Mouse (Mus musculus) kidney, postnatal 36 days (tissue): Measurements from ENCODE around the gene Tmem131.

Source experiments
- DNase-seq, 2 experiments: peaks; one replicate each; pipeline ENCODE4 v3.0.0; 2021 to 2022; ENCODE audit warnings: mixed read lengths in 2 of 2

Tmem131 gene

DNA sequence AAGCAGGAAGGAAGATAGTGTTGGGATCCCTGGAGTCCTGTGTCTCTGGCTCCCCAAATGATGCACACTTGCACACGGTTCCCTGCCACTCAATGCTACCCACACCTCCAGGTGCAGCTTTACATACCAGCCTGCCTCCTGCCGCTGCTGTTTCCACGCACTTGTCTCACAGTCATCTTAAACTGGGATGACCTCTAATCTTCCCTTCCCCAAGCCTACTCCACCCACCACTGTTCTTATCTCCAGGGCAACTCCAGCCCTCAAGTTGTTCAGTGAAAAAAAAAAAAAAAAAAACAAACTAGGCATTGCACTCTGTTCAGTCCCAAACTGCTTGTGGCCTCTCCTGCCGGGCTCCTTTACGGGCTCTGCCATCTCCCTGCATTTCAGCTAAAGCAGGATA, at the start of gene Tmem131:
Gene Tmem131 (minus strand): TSS at position 14 of the 400 bp plus-strand sequence.
- no peak for DNase-seq

DNA sequence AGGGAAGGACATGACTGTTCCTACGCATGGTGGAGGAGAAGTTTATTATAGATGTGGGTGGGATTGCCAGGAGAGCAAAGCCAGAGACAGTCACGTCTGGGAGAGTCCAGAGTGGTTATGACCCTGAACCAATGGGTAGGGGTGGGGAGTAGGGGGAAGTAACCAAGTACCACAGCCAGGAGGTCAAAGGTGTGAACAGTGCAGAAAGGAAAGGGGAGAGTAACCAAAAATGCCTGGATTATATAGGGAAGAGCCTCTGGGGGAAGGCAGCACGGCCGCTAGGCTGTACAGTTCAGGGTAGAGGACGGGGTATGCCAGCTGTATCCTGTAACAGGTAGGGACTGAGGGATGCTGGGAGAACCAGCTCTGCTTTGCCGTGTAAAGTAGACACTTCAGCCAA, 45.1 kb upstream of the Tmem131 start:
- DNase-seq, result no peak

DNA sequence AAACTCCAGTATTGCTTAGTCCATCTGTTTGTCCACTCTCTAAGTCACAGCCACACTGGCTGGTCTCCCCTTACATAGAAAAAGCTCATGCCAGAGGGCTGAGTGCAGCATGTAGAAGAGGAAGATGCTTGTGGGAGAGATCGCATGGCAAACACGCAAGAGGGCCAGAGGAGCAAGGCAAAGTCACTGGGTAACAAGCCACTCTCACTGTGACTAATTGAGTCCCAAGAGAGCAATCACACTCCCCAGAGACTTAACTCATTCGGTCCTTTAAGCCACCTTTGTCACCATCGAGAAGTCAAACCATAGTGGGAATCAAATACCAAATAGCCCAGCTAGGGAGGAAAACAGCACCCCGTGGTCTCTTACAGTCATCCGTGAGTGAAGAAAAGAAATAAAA, 44.7 kb upstream of the Tmem131 start:
- no peak for DNase-seq

DNA sequence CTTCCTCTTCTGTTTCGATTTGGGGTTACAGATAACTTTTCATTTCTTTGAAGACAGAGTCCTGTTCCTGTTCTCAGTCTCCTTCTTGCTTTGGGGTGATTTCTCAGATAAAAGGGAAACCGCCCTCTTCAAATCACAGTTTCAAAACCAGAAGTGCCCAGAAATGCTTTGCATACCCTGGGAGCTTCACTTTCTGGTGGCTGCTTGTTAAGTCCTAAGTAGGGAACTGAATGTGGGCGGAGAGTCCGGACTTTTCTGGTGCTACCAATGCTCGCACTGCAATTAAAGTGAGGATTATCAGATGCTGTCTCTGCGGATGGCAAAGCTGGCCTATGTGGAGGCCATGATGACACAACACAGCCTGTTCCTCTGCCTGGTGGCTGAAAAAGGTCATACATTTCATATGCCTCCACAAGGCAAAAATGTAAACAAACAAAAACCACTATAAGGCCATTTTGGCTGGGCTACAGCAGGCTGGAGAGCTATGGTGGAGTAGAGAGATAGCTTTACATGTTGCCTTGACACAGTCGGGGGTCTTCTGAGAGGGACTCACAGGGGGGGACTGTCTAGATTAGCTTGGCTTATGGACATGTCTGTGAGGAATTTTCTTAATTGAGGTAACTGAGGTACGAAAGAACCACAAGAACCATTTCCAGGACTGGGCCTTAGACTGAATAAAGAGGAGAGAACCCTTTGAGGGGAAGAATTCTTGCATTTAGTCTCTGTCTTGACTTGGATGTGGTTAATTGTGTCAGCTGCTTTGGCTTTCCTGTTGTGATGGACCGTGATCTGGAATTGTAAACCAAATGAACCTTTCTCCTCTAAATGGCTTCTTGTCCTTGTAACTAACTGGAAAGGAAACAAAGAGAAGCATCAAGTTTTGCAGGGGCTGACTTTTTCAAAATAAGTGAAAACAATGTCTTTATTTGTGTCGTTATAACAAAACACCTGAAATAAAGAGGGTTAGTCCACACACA, 44.0 kb upstream of the Tmem131 start:
- DNase-seq, result no peak

DNA sequence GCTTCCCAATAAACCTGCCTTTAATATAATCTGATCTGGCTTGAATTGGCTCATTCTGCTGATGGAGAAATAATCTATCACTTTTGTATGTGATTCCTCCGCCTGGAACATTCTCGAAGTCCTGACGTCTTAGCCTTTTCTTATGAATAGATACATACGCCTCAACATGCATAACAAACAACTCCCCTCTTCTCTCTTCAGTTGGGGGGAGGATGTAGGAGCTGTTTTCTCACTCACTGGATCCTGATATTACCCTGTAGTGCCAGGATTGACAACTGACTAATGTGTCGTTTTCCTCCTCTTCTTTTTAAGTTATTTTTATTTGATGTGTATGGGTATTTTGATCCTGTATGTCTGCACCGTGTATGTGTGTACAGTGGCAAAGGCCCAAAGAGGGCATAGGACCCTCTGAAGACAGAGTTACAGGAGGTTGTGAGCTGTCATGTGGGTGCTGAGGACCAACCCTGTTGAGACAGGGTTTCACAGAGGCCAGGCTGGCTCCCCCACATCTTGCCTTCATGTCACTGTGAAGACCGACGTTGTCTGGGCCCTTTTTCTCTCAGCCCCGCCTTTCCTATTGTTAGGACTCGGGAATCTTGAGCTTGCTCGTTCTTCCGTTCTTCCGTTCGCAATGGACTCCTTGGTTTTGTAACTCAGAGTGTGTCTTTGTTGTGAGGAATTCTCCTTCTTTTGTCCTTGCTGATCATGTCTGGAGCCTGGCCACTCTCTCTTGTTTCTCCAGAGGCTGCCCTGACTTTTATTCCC, 43.1 kb upstream of the Tmem131 start:
- no peak for DNase-seq

DNA sequence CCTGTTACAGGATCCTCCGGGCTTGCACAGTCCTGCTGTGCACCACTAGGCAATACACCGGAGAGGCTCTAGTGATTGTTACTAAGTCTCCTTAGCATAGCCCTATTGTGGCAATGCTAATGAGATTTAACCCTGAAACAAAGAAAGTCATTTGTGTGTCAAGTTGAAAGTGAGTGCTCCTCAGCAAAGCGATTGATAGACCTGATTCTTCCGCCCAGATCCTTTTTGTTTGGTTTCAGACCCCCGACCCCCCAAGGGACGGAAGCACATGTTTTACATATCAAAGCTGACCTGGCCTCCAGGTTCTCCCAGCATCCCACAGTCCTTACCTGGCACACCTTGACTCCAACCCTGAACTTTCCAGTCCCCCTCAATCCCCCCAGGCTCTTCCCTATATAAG, 42.4 kb upstream of the Tmem131 start:
- DNase-seq, result no peak

DNA sequence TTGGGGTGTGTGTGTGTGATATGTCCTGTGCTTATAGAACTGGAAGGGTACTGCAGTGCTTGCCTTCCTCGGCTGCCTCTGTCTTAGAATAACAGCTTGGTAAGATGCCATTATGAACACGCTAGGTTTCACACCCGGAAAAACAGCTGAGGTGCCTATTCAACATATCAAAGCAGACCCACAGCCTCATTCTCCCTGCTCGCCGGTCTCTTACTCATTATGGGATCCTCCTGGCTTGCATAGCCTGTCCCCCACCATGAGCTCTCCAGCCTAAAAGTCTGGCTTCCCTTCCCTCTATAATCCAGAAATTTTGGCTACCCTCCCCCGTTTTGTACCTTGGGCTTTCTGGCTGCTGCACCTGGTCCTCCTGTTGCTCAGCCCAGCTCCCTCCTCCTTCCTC, 40.9 kb upstream of the Tmem131 start:
- DNase-seq, result no peak

DNA sequence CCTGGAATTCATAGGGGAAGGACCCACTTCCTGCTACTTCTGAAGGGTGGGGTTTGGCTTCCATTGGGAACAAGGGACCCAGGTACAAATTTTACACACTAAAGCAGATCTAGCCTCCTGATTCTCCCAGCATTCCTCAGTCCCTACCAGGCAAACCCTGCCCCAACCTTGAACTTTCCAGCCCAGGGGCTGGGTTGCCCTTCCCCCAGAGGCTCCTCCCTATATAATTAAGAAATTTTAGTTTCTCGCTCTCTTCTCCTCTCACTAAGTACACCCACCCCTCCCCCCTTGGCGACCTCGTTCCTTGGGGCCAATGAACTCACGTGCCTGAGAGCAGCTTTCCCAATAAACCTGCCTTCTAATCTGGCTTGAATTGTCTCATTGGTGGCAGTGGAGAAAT, 40.3 kb upstream of the Tmem131 start:
- DNase-seq, result no peak

DNA sequence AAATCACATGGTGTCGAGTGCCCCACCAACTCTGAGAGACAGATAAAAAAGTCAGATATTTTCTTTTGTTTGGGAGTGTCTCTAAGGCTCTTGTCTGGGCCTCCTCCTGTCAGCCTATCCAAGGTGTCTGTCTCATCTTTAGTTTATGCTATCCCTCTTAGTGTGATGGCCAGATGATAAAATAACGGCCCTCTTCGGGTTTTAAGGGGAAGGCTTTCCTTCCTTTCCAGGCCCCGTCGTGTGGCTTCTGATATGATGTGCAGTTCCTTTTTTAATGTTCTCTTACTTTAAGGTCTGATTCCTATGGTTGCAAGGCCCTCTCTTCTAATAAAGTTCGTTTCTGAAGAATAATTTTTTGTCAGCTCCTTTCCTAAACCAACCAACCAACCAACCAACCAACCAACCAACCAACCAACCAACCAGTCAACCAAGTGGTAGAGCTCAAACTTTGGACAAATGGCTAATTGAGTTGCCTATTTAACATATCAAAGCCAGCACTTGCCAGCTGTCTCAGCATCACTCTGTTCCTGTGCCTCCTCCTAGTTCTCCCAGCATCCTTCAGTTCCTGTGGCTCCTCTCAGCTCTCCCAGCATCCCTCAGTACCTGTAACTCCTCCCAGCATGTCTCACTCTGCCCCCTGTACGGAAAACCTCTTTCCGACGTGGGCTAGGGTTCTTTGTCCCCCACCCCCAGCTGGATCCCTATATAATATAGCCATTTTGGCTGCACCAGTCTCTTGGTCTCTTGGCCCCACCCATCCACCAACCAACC, 38.9 kb upstream of the Tmem131 start:
- no peak for DNase-seq

DNA sequence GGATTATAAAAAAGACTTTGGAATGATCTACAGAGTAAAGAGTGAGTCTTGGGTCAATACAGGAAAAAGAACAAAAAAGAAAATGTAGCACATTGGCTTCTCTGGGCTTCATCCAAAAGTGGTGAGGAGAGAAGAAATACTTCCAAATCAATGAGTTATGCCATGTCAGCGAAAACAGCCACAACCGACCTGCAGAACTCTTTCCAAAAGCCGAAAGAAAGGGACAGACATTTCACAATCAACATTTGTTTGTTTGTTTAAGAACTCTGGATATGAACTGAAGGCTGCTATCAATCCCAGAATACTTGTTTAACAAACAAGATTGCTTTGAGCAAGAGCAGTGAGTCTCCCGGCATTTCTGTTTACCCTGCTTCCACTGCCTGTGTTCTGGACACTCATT, 33.3 kb upstream of the Tmem131 start:
- DNase-seq, result no peak

DNA sequence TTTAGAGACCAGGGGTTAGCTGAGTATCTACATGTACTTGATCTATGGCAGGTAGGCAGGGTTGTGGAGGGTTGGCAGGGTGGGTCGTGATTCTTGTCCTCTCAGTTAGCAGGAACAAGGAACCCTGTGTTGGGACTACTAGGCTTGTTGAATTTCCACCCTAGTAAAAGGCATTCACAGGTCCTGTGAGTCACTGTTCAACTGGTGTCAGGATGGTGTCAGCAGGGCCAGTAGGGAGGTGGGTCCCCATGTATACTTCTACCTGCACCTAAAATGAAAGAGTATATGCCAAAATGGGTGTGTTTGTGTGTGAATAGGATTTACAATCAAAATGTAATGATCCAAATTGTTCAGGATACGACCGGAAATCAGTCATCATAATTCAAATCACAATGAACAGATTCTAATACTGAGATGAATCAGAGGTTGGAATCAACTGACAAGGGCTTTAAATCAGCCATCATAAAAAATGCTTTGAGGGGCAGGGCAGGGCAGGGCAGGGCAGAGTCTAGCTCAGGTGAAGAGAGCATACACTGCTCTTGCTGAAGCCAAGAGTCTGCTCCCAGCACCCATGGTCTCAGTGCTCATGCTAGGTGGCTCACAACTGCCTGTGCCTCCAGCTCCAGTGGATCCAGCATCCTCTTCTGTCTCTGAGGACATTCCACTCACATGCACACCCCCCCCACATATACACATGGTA, 27.6 kb upstream of the Tmem131 start:
- no peak for DNase-seq

DNA sequence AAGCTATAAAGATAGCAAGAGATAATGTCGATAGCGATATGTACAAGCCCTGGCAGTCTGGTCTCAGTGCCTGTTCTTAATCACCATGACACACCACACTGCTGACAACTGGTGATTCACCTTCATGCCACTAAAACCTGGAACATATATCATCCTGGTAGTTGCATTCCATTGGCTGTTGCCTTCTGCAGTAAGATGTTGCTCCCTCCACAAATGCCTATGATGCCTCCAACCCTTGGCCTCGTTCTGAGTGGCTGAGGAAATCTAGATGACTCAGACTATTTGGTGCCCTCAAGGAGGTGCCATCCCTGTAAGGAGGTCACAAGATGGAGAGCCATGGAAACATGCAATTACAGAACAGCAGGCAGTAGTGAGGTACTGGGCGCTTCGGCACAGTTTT, 22.4 kb upstream of the Tmem131 start:
- DNase-seq, result no peak

DNA sequence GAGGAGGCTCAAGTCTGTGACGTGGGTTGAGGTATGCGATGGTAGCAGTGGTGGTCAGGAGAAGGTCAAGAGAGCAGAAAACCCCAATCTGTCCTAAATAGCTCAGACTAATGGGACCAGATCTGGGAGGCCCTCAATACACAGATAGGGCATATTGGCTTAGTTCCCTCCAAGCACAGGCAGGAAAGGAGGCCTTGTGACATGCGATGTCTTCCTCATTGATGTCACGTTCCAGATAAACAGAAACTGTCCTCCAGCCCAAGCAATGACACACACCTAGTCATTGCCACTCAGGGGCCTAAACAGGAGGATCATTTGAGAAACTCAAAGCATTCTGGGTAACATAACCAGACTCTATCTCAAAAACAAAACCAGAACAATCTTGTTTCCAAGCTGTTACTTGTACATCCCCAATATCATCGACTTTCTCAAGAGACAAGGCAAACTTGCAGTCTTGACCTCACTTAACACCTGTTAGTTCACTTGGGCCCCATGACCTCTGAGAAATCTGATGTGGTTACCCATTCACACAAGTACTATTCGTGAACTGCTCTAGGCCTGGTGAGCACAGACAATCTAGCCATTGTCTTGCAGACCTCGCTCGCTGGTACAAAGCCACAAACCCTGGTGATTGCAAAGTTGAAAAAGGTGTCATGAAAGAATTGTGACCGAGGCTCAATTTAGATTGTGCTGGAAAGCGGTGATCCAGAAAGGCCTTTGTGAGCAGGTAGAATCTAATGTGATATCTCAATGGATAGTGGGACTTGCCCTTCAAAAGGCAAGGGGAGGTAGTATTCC, 19.1 kb upstream of the Tmem131 start:
- DNase-seq, result no peak

DNA sequence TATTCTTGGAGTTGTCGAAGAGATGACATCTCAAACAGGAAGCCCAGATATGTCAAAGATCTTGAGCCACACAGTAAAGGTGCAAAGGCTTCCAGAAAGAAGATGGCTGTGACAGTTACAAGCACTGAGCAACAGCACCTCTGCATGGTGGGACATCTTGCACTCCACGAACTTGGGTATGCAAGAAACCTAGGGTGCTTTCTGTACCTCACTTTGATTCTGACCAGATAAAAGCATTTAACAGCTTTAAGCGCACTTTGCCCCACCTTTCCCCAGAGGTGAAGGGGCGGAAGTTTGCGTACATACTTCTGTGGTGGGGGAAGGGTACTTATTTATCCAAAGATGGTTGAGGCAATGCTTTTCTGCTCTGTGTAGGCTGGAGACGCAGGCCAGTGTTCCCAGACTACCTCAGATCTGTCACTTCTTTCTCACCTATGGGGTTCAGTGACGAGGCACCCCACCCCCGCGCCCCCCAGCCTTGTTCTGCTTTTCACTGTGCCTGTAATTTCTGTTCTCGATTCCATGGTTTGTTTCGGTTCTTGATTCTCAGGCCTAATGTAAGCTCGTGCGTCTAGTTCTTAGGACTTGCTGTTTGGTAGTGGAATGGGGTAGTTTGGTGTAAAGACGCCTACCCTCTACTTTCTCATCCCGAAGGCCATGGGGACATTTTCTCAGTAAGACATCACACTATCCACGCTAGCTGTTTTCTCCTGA, 17.2 kb upstream of the Tmem131 start:
- DNase-seq, result no peak

DNA sequence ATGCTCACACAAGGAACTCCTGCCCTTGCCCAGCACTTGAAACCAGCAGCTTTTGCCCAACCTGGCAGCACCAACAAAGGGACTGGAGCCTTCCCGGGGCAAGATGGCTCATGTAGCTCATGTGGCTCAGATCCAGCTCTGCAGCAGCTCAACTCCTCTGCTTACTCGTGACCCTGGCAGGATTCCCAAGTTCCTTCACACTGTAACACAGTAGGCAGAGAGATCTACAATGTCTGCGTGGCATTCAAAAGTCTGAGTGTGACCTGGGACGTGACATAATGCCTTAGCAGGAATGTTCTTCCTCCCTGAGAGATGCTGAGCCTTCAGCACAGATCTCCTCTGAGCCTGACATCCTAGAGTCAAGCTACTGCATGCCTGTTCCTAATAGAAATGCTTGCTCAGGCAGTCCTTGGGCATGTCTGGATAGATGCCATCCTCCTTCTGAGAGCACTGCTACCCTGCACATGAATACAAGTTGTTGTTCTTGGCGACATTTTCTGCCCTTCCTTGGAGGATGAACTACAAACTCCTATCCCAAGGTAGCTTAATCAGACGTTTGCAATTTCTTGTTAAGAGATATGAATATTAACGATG, 6.2 kb upstream of the Tmem131 start:
- DNase-seq, result peak; percentile 67

DNA sequence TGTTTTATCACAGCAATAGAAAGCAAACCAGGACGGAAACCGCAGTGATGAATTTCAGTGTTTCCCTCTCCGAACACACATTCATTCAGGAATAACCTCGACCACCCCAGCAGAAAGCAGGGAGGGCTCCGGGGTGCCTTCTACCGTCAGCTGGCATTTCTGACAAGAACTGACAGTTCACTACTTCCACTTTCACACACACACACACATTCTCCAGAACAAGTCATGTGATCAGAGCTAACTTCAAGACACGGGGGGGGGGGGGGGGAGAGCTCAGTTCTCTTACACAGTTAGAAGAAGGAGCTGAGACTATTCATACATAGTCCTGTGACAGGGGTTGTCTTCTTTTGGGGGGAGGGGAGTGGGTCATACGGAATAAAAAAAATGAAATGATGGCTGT, 4.0 kb upstream of the Tmem131 start:
- DNase-seq, result no peak

DNA sequence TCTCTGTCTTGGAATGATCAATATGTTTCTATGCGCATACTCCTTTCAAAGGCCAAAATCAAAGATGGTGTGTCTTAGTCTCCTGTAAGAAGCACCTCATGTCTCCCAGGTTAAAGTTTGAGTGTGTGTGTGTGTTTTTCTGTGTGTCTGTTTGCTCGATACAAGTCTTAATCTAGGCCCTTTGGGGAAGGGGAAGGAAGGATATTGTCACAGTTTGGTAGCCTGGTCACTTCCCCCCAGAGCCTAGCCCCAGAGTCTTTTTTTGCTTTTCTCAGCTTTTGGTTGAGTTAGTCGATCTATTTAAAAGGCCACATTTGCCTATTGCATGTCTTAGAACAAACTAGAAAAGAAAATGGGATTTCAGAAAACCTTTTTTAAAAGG, 3.1 kb downstream of the Tmem131 start:
- no peak for DNase-seq

DNA sequence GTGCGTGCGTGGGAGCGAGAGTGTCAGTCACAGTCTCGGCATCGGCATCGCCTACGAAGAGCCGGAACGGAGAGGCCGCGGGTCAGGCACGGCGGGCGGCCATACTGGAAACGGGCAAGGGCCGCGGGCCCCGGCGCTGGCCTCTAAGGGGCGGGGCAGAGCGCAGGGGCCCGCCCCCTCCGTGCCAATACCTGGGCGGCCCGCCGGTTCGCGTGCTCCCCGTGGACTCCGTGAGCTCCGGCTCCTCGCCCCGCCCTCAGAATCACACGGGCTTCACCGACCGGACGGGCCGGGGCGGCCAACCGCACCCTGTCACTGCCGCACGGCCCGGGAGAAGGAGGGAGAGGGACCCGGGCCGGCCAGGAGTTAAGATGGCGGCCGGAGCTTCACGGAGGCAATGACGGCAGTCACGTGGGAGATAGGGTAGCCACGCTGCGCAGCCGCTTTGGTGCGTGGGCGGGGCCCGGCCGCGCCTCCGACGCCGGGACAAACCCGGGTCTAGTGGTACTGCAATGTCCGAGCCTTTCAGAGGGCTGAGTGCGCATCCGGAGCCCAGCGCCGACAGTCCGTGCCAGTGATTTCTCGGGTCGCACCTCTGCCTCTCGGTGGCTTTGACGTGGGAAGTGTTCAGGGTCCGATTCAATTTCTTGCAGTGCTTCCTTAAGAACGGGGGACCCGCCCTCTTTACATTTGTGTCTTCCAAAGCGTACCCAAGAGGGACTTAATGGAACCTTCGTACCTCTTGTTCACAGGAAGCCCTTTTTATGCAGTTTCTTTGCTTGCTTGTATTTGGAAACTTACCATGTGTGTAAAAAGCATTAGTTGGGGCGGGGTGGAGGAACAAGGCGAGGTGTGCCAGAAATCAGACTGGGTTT, 3.7 kb downstream of the Tmem131 start:
- peak; percentile 94 to 95 for DNase-seq

DNA sequence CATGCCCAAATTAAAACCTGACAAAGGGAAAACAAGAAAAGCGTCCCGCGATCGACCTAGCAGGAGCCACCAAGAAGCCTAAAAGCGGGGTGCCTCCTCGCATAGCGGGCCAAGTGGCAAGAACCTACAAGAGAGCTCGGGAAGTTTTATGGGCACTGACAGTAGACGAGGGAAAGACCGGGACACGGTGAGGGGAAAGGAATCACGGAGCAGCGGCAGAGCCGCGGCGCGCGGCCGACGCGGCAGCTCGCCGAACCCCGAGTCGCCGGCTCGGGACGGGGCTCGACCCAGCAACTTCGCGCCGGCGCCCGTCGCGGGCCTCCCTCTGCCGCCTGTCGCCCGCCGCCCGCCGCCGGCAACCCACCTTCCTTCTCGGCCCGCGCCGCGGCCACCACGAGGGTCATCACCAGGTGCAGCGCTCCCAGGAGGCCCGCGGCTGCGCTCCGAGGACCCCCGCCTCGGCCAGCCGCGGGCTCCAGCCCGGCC, 4.6 kb downstream of the Tmem131 start:
- peak in 1 of 2 experiments; percentile 60 for DNase-seq
